Mouse (Mus musculus) myocyte (in vitro differentiated cells): ENCODE measurements around the gene Tshz2.

Experiments used
- MAX ChIP-seq: IDR thresholded peaks from one replicate; pipeline ENCODE4 v1.6.1; 2011; ENCODE audit warnings: low read depth, mild to moderate bottlenecking, control low read depth
- MYOG ChIP-seq, 3 experiments: IDR thresholded peaks; one replicate each; pipeline ENCODE4 v1.6.1; 2011; ENCODE audit warnings: control low read depth in 2 of 3, low read depth in 2 of 3, mild to moderate bottlenecking in 2 of 3; ENCODE audit not compliant: insufficient read length in 2 of 3, control insufficient read depth in 1 of 3, insufficient read depth in 1 of 3
- POLR2A ChIP-seq: IDR thresholded peaks from one replicate; pipeline ENCODE4 v1.6.1; 2011; ENCODE audit warnings: low read depth, mild to moderate bottlenecking, control low read depth, moderate library complexity; ENCODE audit not compliant: insufficient read length
- SRF ChIP-seq: IDR thresholded peaks from one replicate; pipeline ENCODE4 v1.6.1; 2011; ENCODE audit warnings: low read depth; ENCODE audit not compliant: control insufficient read depth, insufficient read length
- USF1 ChIP-seq: IDR thresholded peaks from one replicate; pipeline ENCODE4 v1.6.1; 2011; ENCODE audit warnings: low read depth, mild to moderate bottlenecking, control low read depth, moderate library complexity

DNA sequence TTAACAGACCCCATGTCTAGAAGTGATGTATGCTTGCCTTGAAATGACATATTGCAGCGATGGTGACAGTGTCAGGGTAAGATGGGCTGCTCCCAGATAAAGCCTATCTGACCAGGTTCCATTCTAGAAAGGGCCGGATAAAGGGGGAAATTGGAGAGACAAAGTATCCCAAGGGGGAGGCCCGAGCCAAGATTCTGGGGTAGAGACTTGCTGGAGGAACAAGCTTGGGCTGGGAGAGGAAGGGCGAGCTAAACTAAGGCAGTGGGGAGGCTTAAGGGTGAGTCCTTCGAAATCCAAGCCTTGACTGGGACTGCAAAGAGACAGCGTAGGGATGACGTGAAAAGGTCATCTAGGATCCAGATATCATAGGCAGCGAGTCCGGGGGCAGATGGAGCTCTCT lies 61.7 kb downstream of the Tshz2 start:
- no peak for TF ChIP-seq POLR2A
- TF ChIP-seq MAX, result no peak
- TF ChIP-seq USF1, result no peak
- no peak for TF ChIP-seq MYOG (IDR thresholded peaks at IDR 0.05; ENCODE audit: control insufficient read depth in 1 of 3, insufficient read depth in 1 of 3, insufficient read length in 2 of 3, low read depth in 2 of 3)
- TF ChIP-seq SRF, result no peak
